Mouse (Mus musculus) liver, embryonic 12.5 days (tissue): ENCODE results near the gene Rnf141. TPM values are rescaled to one million over a fixed set of nuclear protein-coding genes. Genes with fewer than 3 reads are reported as not detected.

ENCODE experiments used
- ATAC-seq: fragments of 200-750 bp; cut with Nextera tagmentation; 2 replicates; pipeline ENCODE4 v1.8.0; 2017; ENCODE audit warnings: moderate number of reproducible peaks, mild to moderate bottlenecking, moderate library complexity
- H3K27ac ChIP-seq: fragments of 300-500 bp; sonication (generic); 2 replicates; pipeline ENCODE4 v1.5.1; 2016; ENCODE audit warnings: mild to moderate bottlenecking
- H3K27me3 ChIP-seq: fragments of 300-500 bp; sonication (generic); replicated peaks from 2 replicates; pipeline ENCODE4 v1.6.1; 2016; ENCODE audit warnings: mild to moderate bottlenecking, moderate library complexity
- H3K36me3 ChIP-seq: fragments of 300-500 bp; sonication (generic); 2 replicates; pipeline ENCODE4 v1.6.1; 2016; ENCODE audit warnings: mild to moderate bottlenecking, moderate library complexity
- H3K4me1 ChIP-seq: fragments of 300-500 bp; sonication (generic); 2 replicates; pipeline ENCODE4 v1.6.1; 2016
- H3K4me2 ChIP-seq: fragments of 300-500 bp; sonication (generic); 2 replicates; pipeline ENCODE4 v1.6.1; 2016; ENCODE audit warnings: mild to moderate bottlenecking, moderate library complexity
- H3K4me3 ChIP-seq: fragments of 300-500 bp; sonication (generic); 2 replicates; pipeline ENCODE4 v1.5.1; 2016; ENCODE audit warnings: mild to moderate bottlenecking, moderate library complexity
- H3K9ac ChIP-seq: fragments of 300-500 bp; sonication (generic); 2 replicates; pipeline ENCODE4 v1.6.1; 2016; ENCODE audit warnings: mild to moderate bottlenecking, moderate library complexity
- H3K9me3 ChIP-seq: fragments of 300-500 bp; sonication (generic); replicated peaks from 2 replicates; pipeline ENCODE4 v1.6.1; 2016; ENCODE audit warnings: mild to moderate bottlenecking, moderate library complexity
- WGBS: fragments of 180-500 bp; shearing (Covaris S2); methylation state at CpG from one replicate; pipeline ENCODE4 v1.1.7; 2016; ENCODE audit not compliant: insufficient replicate concordance; 5-methylcytosine and 5-hydroxymethylcytosine counted together
- polyA plus RNA-seq: library from polyadenylated mRNA; unstranded; fragments of >200 nt; fragmentation: Nextera tagmentation; extraction: Ambion mirVana; gene quantifications from 2 replicates; pipeline ENCODE4 v1.2.1, GENCODE M21; 2016

Rnf141 gene
- polyA plus RNA-seq, 1 experiment from 2014 or later = 29.1 TPM

DNA sequence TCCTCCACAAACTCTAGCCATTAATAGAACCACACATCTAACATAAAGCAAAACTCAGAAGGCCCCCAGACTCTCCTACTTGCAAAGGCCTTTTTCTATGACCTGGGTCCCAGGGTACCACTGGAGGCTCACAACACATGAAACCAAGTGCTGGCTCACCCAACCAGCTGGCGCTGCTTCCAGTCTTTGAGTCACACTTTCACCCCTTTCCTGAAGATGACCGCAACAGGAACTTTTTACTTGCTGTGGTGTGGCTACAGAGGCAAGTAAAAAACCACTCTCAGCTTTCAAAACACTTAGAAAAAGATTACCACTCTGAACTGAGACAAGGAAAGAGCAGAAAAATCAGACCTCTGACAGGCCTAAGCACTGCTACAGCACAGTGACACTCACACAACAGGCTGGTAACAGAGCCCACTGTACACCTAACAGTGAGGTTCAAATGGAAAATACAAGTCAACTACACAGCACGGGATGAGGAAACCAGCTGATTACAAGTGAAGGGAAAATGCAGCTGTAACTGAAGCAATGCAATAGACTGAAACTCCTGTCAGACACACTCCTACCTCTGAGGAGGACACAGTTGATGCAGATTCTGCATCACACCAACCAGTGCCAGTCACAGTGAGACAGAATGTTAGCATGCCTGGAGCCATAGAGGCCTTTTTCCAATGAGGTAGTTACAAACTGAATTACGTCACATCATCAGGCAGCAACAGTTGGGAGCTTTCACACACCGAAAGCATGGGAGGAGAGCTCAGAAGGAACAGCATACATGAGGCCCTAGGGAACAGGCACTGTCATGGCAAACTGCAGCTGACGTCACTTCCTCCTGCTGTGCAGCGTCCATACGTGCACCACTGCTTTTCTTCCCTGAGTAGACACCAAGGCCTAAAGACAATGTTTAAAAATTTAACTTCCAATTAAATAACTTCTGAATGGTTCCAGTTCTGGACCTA is 20.0 kb downstream of the Rnf141 start:
- Histone ChIP-seq H3K9ac (no peak overlapping the region), H3K27ac (no peak overlapping the region; the same call in 1 of the 2 replicates), H3K4me1 (peaks cover 29% of the 10 kb centered on the region), H3K4me3 (no peak overlapping the region), H3K4me2 (no peak overlapping the region), H3K36me3 (peaks cover 91% of the 10 kb centered on the region), H3K27me3 (no peaks in the 10 kb centered on the region), H3K9me3 (no peaks in the 10 kb centered on the region)
- 76% methylated on average over 8 of the region's 8 CpGs for WGBS
- ATAC-seq = no peak

DNA sequence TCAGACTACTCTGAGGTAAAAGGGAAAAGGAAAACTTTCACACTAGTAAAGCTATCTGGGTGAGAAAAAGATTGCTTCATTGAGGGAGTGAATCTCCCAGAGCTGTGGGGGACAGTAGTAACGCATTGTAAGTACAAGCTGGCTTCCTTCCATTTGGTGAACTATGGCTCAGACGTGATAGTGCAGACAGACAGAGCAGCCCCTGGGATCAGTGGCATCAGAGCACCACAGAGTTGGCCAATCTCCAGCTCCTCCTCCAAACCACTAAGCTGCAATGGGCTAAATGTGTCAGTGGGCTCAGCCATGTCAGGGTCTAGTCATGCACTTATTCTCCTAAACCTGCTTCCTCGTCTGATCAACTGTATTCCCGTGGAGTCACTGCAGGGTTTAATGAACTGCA is 20.7 kb downstream of the Rnf141 start:
- peaks cover 36% of the 10 kb centered on the region for H3K4me1 ChIP-seq
- peaks cover 84% of the 10 kb centered on the region for H3K36me3 ChIP-seq
- H3K27ac ChIP-seq = no peak overlapping the region
- H3K4me2 ChIP-seq = no peak overlapping the region
- H3K4me3 ChIP-seq = no peak overlapping the region
- no peak overlapping the region for H3K9ac ChIP-seq
- 61% methylated on average over 4 of the region's 4 CpGs for WGBS
- H3K27me3 ChIP-seq = no peaks in the 10 kb centered on the region
- ATAC-seq = no peak
- no peaks in the 10 kb centered on the region for H3K9me3 ChIP-seq

DNA sequence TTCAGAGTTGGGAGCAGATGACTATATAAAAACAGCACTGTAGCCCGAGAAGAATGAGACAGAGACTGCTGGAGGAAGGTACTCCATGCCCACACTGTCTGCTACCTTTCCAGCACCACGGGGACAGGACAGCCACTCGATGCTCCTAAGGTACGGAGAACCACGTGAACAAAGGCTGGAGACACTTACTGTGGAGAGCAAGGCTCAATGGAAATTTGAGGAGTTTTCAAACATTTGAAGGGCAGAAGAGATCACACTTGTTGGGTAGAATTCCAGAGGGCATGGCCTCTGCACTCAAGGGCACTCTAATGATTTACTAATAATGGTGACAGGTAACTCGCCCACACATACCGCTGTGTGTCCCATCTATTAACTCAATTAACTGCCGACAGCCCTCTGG is 21.2 kb downstream of the Rnf141 start:
- Histone ChIP-seq H3K4me2 (no peak overlapping the region), H3K36me3 (peaks cover 82% of the 10 kb centered on the region), H3K4me3 (no peak overlapping the region), H3K27ac (no peak overlapping the region), H3K9ac (no peak overlapping the region), H3K4me1 (peaks cover 41% of the 10 kb centered on the region), H3K27me3 (no peaks in the 10 kb centered on the region), H3K9me3 (no peaks in the 10 kb centered on the region)
- no peak for ATAC-seq
- WGBS = 78% methylated on average over 8 of the region's 8 CpGs

DNA sequence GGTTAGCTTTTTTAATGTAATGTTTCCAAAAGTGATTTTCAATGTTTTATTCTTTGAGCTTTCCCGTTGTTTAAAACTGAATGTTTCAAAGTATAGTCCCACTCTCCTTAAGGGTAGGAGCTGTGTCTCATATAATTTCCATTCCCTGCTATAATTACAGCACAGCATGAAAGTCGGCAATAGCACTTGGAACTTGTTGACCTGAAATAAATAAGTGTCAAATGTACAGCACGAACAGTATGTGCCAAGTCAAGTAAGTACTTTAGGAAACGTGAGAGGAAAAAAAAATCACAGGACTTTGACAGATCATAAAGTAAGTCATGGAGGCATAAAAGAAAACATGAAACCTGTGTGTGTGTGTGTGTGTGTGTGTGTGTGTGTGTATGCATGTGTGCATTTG is 22.2 kb downstream of the Rnf141 start:
- no peak overlapping the region for H3K4me2 ChIP-seq
- H3K27me3 ChIP-seq = no peaks in the 10 kb centered on the region
- H3K27ac ChIP-seq = no peak overlapping the region
- no peak overlapping the region for H3K4me3 ChIP-seq
- ATAC-seq = no peak
- WGBS = 78% methylated on average over 4 of the region's 4 CpGs
- no peaks in the 10 kb centered on the region for H3K9me3 ChIP-seq
- H3K36me3 ChIP-seq = peaks cover 83% of the 10 kb centered on the region
- no peak overlapping the region for H3K9ac ChIP-seq
- H3K4me1 ChIP-seq = peaks cover 44% of the 10 kb centered on the region

DNA sequence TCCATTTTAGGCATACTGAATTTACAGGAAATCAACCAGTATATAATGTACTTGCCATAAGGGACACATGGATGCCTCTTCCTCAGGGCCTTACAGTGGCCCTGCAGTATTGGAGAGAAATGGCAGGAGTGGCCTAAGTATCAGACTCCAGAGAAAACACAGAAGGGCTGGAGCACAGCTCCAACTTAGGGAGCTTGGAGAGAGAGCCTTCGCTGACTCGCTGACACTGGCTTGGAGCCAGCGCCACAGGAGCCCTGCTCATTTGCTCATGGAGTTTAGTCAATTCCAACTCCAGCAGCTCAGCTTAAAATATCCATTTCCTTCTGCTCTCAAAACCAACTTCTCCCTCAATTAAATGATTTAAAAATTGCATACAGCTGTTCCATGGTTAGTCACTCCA is 22.6 kb downstream of the Rnf141 start:
- no peaks in the 10 kb centered on the region for H3K9me3 ChIP-seq
- no peak for ATAC-seq
- peaks cover 81% of the 10 kb centered on the region for H3K36me3 ChIP-seq
- no peak overlapping the region for H3K27ac ChIP-seq
- 79% methylated on average over 3 of the region's 3 CpGs for WGBS
- H3K9ac ChIP-seq = no peak overlapping the region
- no peak overlapping the region for H3K4me3 ChIP-seq
- no peaks in the 10 kb centered on the region for H3K27me3 ChIP-seq
- no peak overlapping the region for H3K4me2 ChIP-seq
- peaks cover 44% of the 10 kb centered on the region for H3K4me1 ChIP-seq

DNA sequence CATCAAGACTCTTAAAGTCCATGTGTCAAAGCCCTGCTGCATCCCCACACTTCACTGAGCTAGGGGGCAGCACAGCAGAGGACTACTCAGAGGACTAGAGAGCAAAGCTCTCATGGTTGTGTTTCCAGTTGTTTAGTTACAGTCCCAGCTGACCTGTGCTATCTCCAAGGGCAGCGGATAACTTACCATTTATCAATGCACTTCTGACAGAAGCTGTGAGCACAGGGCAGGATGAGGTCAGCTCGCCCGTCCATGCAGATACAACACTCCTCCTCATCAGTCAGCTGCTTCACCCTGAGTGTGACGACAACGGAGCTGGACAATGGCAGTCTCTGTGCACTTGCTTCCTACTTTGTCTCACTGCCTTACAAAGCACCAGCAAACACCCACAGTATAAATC is 23.2 kb downstream of the Rnf141 start:
- Histone ChIP-seq H3K9me3 (no peaks in the 10 kb centered on the region), H3K27ac (no peak overlapping the region), H3K4me2 (no peak overlapping the region), H3K4me3 (no peak overlapping the region), H3K36me3 (peaks cover 76% of the 10 kb centered on the region), H3K27me3 (no peaks in the 10 kb centered on the region), H3K9ac (no peak overlapping the region), H3K4me1 (peaks cover 44% of the 10 kb centered on the region)
- ATAC-seq = no peak
- WGBS = 54% methylated on average over 5 of the region's 5 CpGs

DNA sequence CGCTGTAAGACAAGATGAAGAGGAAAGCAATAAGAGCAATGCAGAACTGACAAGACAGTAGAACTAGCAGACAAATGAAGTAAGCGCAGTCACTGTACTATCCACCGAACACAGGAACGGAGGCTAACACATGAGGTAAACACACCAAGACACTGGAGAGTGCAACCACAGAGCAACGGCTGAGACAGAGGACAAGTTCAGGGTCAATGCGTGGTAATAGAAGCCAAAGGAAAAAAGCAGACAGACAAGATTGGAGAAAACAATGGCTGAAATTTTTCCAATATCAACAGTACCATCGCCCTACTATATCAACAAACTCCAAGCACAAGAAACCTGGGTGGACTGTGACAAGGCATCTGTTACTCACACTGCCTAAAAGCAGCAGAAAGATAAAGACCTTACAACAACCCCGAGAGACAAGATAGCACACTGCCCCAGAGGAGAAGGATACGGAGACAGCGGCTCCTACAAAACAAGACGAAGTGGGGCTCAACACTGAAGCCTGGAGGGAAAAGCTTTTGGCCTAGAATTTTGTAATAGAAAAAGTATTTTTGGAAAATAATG is 25.4 kb downstream of the Rnf141 start:
- H3K4me1 ChIP-seq = peaks cover 51% of the 10 kb centered on the region
- 30% methylated on average over 11 of the region's 11 CpGs for WGBS
- ATAC-seq = peak; percentile 96
- peaks cover 69% of the 10 kb centered on the region for H3K36me3 ChIP-seq
- no peak overlapping the region for H3K4me3 ChIP-seq
- H3K27ac ChIP-seq = peak overlapping the region; percentile 87
- peak overlapping the region; percentile 49; the same call in 1 of the 2 replicates for H3K9ac ChIP-seq
- no peaks in the 10 kb centered on the region for H3K9me3 ChIP-seq
- H3K27me3 ChIP-seq = no peaks in the 10 kb centered on the region
- peak overlapping the region; percentile 56 for H3K4me2 ChIP-seq

DNA sequence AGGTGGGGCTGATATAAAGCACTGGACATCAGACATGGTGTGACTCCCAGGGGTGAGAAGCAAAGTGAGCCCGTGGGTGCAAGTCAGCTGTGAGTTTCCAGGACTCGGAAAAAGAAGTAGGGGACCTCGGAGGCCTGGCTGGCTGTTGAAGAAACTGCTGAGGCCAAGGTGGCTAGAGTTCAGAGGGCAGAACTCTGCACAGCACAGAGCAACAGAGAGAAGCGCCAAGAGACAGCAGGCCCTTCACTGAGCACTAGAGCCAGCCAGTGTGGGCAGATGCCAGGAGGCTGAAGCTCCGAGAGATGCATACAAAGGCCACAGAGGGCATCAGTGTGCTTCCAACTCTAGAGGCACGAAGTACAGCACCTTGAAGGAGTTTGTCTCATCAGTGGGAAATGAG is 26.1 kb downstream of the Rnf141 start:
- Histone ChIP-seq H3K9me3 (no peaks in the 10 kb centered on the region), H3K27me3 (no peaks in the 10 kb centered on the region), H3K27ac (peak overlapping the region; percentile 87), H3K4me2 (0 out of 2 replicates have a peak overlapping the region, but pooled peaks have one; percentile 56), H3K4me3 (no peak overlapping the region), H3K36me3 (peaks cover 66% of the 10 kb centered on the region), H3K9ac (peak overlapping the region; percentile 15; the same call in 1 of the 2 replicates), H3K4me1 (peaks cover 47% of the 10 kb centered on the region)
- no peak for ATAC-seq
- WGBS = 71% methylated on average over 6 of the region's 6 CpGs

DNA sequence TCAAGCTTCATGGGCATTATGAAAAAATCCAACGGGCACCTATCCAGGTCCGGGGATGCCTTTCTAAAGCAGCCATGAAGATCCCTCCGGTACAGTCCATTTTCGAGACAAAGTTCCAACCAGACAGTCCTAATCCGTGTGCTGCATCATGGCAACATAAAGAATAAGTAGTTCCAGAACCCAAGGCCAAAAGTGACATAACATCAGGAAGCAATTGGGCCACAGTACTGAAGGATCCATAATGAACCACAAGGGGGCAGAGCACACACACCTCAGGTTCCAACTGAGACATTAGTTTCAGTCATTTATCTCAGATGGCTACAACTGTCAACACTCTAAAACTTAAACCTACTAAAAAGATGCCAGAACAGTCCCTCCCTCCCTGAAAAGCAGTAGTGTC is 28.2 kb downstream of the Rnf141 start:
- H3K9me3 ChIP-seq = no peaks in the 10 kb centered on the region
- WGBS = 71% methylated on average over 5 of the region's 5 CpGs
- peaks cover 66% of the 10 kb centered on the region for H3K36me3 ChIP-seq
- no peak overlapping the region for H3K27ac ChIP-seq
- ATAC-seq = no peak
- H3K27me3 ChIP-seq = no peaks in the 10 kb centered on the region
- H3K4me1 ChIP-seq = peaks cover 44% of the 10 kb centered on the region
- H3K4me2 ChIP-seq = no peak overlapping the region
- no peak overlapping the region for H3K4me3 ChIP-seq
- H3K9ac ChIP-seq = no peak overlapping the region

DNA sequence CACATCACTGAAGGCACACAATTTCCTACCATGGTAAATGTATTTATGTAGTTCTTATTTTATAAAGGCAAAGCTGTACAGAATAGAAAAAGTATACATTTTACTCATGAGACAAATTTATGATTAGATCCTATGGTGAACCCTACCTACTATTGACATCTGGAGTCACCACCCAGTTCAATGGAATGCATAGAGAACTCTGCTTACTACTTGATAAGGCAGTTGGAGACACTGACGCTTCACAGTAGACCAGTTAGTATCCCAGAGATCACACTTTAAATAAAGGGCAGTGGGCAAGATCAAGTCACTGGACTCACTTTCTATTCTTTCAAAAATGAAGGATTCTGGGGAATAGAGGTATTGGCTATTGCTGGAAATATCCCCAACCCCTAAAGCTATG is 30.3 kb downstream of the Rnf141 start:
- no peak overlapping the region for H3K4me2 ChIP-seq
- no peaks in the 10 kb centered on the region for H3K9me3 ChIP-seq
- peaks cover 75% of the 10 kb centered on the region for H3K36me3 ChIP-seq
- no peaks in the 10 kb centered on the region for H3K27me3 ChIP-seq
- WGBS = 35% methylated on average over 1 of the region's 1 CpGs
- ATAC-seq = peak; percentile 67
- no peak overlapping the region for H3K4me3 ChIP-seq
- no peak overlapping the region for H3K9ac ChIP-seq
- H3K4me1 ChIP-seq = peaks cover 24% of the 10 kb centered on the region
- peak overlapping the region; percentile 38; the same call in 1 of the 2 replicates for H3K27ac ChIP-seq

DNA sequence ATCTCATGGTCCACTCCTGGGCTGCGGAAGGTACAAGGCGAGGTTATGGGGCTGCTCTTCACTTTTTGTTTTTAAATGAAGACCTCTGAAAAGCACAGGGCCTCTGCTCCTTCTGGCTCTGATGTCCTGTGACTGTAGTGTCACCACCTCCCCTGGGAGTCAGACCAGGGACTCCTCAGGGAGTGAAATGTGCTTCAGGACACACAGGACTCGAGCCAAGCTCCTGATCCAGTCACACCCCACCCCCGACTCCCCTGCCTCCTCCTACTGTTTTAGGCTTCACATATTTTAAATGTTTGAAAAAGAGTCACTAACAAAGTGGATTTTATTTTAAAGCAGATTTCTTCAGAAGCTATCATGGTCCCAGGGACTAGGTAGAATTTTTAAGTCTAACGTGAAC is 32.7 kb downstream of the Rnf141 start:
- no peak overlapping the region for H3K4me2 ChIP-seq
- WGBS = 82% methylated on average over 5 of the region's 5 CpGs
- H3K27ac ChIP-seq = no peak overlapping the region
- H3K27me3 ChIP-seq = no peaks in the 10 kb centered on the region
- H3K4me1 ChIP-seq = peaks cover 11% of the 10 kb centered on the region
- H3K9me3 ChIP-seq = no peaks in the 10 kb centered on the region
- H3K9ac ChIP-seq = no peak overlapping the region
- no peak for ATAC-seq
- no peak overlapping the region for H3K4me3 ChIP-seq
- H3K36me3 ChIP-seq = peaks cover 85% of the 10 kb centered on the region

DNA sequence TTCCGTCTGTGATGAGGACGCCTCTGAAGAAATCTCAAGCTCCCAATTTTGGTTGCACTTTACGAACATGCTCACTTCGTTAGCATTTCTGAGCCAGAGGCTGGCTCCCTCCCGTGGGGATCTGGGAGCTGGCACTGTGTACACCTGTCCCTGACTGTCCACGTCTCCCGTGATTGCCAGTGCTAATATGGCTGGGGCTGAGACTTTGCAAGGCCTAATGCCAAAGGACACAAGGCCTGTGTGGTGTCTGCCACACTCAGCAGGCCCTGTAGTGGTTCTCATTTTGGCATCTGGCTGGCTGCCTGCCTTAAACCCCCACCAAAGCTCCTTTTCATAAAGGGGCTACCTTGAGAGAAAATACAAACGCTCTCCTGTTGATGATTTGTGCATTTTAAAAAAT is 33.3 kb downstream of the Rnf141 start:
- H3K4me2 ChIP-seq = no peak overlapping the region
- peaks cover 90% of the 10 kb centered on the region for H3K36me3 ChIP-seq
- peaks cover 11% of the 10 kb centered on the region for H3K4me1 ChIP-seq
- WGBS = 89% methylated on average over 8 of the region's 8 CpGs
- H3K4me3 ChIP-seq = no peak overlapping the region
- H3K9ac ChIP-seq = no peak overlapping the region
- H3K9me3 ChIP-seq = no peaks in the 10 kb centered on the region
- H3K27ac ChIP-seq = no peak overlapping the region
- ATAC-seq = no peak
- H3K27me3 ChIP-seq = no peaks in the 10 kb centered on the region
